Mouse (Mus musculus): ENCODE results near the gene 2210016L21Rik. TPM values are rescaled to one million over a fixed set of nuclear protein-coding genes. Genes with fewer than 3 reads are reported as not detected.

2210016L21Rik gene
- polyA plus RNA-seq, 1 experiment = 3.3 TPM

DNA sequence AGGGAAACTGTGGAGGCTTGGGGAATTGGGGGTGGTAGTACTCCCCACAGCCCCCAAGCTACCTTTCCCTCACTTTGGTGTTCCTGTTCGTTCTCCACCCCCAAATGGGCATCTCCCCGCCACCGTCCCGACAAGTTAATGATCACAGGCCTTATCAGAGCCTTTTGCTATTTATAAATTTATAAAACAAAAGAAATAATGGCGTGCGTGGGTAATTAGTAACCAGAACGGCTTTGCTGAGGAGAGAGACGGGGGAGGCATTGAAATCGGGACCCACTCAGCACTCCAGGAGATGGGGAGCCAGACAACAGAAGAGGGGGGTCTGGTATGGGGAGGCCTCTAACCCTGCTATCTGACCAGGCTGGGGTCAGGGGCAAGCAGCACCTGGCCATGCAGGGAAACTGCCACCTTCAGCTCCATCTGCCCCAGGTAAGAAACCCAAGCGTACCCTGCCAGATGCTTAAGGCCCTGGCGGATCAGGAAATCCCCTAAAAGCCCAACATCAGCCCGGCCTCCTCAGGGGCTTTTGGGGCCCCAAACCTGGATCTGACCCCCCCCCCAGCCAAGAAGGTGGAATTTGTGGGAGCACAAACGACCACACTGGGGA is 27.8 kb downstream of the 2210016L21Rik start:
- Histone ChIP-seq H3K4me1 (ENCODE audit: control insufficient read depth) (peaks cover 7% of the 10 kb centered on the region), H3K9me3 (ENCODE audit: control insufficient read depth, low read length) (no peaks in the 10 kb centered on the region), H3K4me3 (replicated peaks) (peak overlapping the region; percentile 54), H3K27me3 (ENCODE audit: control insufficient read depth) (peaks cover 23% of the 10 kb centered on the region), H3K36me3 (ENCODE audit: control insufficient read depth) (no peaks in the 10 kb centered on the region; the same call in 1 of the 2 replicates)
- TF ChIP-seq GATA1 (IDR thresholded peaks at IDR 0.05; ENCODE audit: low read length) (no peak), TAL1 (IDR thresholded peaks at IDR 0.05; ENCODE audit: low read length) (no peak)

DNA sequence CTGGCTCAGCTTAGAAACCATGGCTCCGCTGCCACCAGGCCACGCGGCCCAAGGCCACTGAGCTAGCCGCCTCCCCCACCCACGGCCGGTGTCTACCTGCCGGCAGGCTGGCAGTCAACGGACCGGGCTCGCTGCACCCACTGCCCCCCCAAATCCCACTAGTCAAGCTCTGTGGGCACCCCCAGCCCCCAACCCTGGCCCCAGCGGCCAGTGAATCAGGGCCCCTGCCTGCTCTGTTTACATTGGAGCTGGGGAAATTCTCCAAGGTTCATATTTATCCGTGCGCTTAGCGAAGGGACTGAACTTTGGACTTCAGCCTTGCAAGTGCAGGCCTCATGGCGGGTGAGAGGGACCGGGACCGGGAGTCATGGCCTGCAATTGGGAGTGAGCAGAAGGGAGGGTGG is 28.9 kb downstream of the 2210016L21Rik start, which contains the start of gene Hnf1a:
TSS of gene Hnf1a (minus strand) at position 271 of the 404 bp plus-strand sequence.
- Histone ChIP-seq H3K36me3 (ENCODE audit: control insufficient read depth) (no peaks in the 10 kb centered on the region; the same call in 1 of the 2 replicates), H3K9me3 (ENCODE audit: control insufficient read depth, low read length) (no peaks in the 10 kb centered on the region), H3K27me3 (ENCODE audit: control insufficient read depth) (peaks cover 23% of the 10 kb centered on the region), H3K4me1 (ENCODE audit: control insufficient read depth) (no peaks in the 10 kb centered on the region; the same call in 1 of the 2 replicates), H3K4me3 (replicated peaks) (peak within 1 kb of the TSS; percentile 54)
- no peak for TF ChIP-seq TAL1 (IDR thresholded peaks at IDR 0.05; ENCODE audit: low read length)
- no peak for TF ChIP-seq GATA1 (IDR thresholded peaks at IDR 0.05; ENCODE audit: low read length)

GRCm38 (mm10) chr5:114972201-114972600 is 30.2 kb downstream of the 2210016L21Rik start:
- TF ChIP-seq TAL1 (IDR thresholded peaks at IDR 0.05; ENCODE audit: low read length) (no peak), GATA1 (IDR thresholded peaks at IDR 0.05; ENCODE audit: low read length) (no peak)
- H3K27me3 ChIP-seq (ENCODE audit: control insufficient read depth) = peaks cover 17% of the 10 kb centered on the region

GRCm38 (mm10) chr5:114973131-114973530 is 31.2 kb downstream of the 2210016L21Rik start:
- H3K4me3 ChIP-seq (replicated peaks) = no peak overlapping the region
- H3K9me3 ChIP-seq (ENCODE audit: control insufficient read depth, low read length) = no peaks in the 10 kb centered on the region
- no peaks in the 10 kb centered on the region; the same call in 1 of the 2 replicates for H3K4me1 ChIP-seq (ENCODE audit: control insufficient read depth)
- peaks cover 8% of the 10 kb centered on the region for H3K27me3 ChIP-seq (ENCODE audit: control insufficient read depth)
- no peak for TF ChIP-seq TAL1 (IDR thresholded peaks at IDR 0.05; ENCODE audit: low read length)
- H3K36me3 ChIP-seq (ENCODE audit: control insufficient read depth) = no peaks in the 10 kb centered on the region; the same call in 1 of the 2 replicates

More at GRCm38 (mm10) chr5:114972201-114972600, 30.2 kb downstream of the 2210016L21Rik start:
- no peaks in the 10 kb centered on the region for H3K9me3 ChIP-seq (ENCODE audit: control insufficient read depth, low read length)
- H3K4me3 ChIP-seq (replicated peaks) = no peak overlapping the region
- no peaks in the 10 kb centered on the region; the same call in 1 of the 2 replicates for H3K4me1 ChIP-seq (ENCODE audit: control insufficient read depth)
- no peaks in the 10 kb centered on the region; the same call in 1 of the 2 replicates for H3K36me3 ChIP-seq (ENCODE audit: control insufficient read depth)

GRCm38 (mm10) chr5:114976935-114977334 is 35.0 kb downstream of the 2210016L21Rik start:
- Histone ChIP-seq H3K36me3 (ENCODE audit: control insufficient read depth) (no peaks in the 10 kb centered on the region), H3K27me3 (ENCODE audit: control insufficient read depth) (no peaks in the 10 kb centered on the region), H3K9me3 (ENCODE audit: control insufficient read depth, low read length) (no peaks in the 10 kb centered on the region), H3K4me1 (ENCODE audit: control insufficient read depth) (peaks cover 29% of the 10 kb centered on the region), H3K4me3 (replicated peaks) (no peak overlapping the region)
- no peak for TF ChIP-seq TAL1 (IDR thresholded peaks at IDR 0.05; ENCODE audit: low read length)
- TF ChIP-seq GATA1 (IDR thresholded peaks at IDR 0.05; ENCODE audit: low read length) = no peak

GRCm38 (mm10) chr5:114978473-114978872 is 36.5 kb downstream of the 2210016L21Rik start:
- no peaks in the 10 kb centered on the region for H3K27me3 ChIP-seq (ENCODE audit: control insufficient read depth)
- no peak overlapping the region for H3K4me3 ChIP-seq (replicated peaks)
- peaks cover 1% of the 10 kb centered on the region for H3K9me3 ChIP-seq (ENCODE audit: control insufficient read depth, low read length)
- no peaks in the 10 kb centered on the region for H3K36me3 ChIP-seq (ENCODE audit: control insufficient read depth)
- H3K4me1 ChIP-seq (ENCODE audit: control insufficient read depth) = peaks cover 33% of the 10 kb centered on the region
- TF ChIP-seq TAL1 (IDR thresholded peaks at IDR 0.05; ENCODE audit: low read length) = no peak
- no peak for TF ChIP-seq GATA1 (IDR thresholded peaks at IDR 0.05; ENCODE audit: low read length)

DNA sequence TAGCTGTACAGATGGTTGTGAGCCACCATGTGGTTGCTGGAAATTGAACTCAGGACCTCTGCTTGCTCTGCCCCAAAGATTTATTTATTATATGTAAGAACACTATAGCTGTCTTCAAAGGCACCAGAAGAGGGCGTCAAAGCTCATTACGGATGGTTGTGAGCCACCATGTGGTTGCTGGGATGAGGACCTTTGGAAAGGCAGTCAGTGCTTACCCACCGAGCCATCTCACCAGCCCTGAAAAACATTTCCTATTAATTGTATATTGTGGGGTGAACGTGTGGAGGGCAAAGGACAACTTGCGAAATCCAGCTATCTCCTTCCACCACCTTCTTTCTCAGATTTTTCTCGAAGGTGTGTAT is 36.9 kb downstream of the 2210016L21Rik start:
- Histone ChIP-seq H3K27me3 (ENCODE audit: control insufficient read depth) (no peaks in the 10 kb centered on the region), H3K36me3 (ENCODE audit: control insufficient read depth) (no peaks in the 10 kb centered on the region), H3K4me1 (ENCODE audit: control insufficient read depth) (peaks cover 33% of the 10 kb centered on the region), H3K4me3 (replicated peaks) (peak overlapping the region; percentile 62), H3K9me3 (ENCODE audit: control insufficient read depth, low read length) (peaks cover 4% of the 10 kb centered on the region)
- TF ChIP-seq TAL1 (IDR thresholded peaks at IDR 0.05; ENCODE audit: low read length) (no peak), GATA1 (IDR thresholded peaks at IDR 0.05; ENCODE audit: low read length) (no peak)

- TF ChIP-seq TAL1 (IDR thresholded peaks at IDR 0.05; ENCODE audit: low read length) = peak; percentile 33; the same call in 1 of the 3 replicates
- no peak; the same call in 1 of the 2 replicates for TF ChIP-seq GATA1 (IDR thresholded peaks at IDR 0.05; ENCODE audit: low read length)
- Histone ChIP-seq H3K4me3 (replicated peaks) (peak overlapping the region; percentile 62), H3K4me1 (ENCODE audit: control insufficient read depth) (peaks cover 35% of the 10 kb centered on the region), H3K9me3 (ENCODE audit: control insufficient read depth, low read length) (peaks cover 4% of the 10 kb centered on the region), H3K27me3 (ENCODE audit: control insufficient read depth) (no peaks in the 10 kb centered on the region), H3K36me3 (ENCODE audit: control insufficient read depth) (no peaks in the 10 kb centered on the region)
Measured at GRCm38 (mm10) chr5:114979250-114980121, 37.5 kb downstream of the 2210016L21Rik start.
